ENCODE assay signal across 27 mouse cellular contexts in the genomic region with DNA sequence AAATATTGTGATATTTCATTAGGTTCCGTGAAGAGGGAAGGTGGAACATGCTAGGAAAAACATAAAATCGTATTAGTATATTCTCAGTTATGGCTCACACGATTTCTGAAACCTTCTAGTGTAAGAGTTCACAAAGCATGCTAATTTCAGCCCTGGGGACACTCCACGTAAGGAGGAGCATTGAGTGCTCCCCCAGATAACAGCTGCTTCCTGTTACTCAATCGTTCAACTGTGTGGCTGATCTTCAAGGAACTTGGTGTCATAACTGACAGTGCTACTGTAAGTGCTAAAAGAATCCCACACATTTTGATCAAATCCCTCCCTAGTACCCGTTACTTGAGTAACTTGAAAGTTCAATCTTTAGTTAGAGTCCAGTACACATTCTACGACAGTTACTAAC. TPM values are rescaled to one million over a fixed set of nuclear protein-coding genes. Genes with fewer than 3 reads are reported as not detected.
DNase-seq lines count a peak whose midpoint lies in the region; ATAC-seq and TF ChIP-seq lines count a peak whose summit lies in the region.
"Had no signal": no experiment of that assay in that cellular context is flagged by ENCODE, and none has a peak within 500 bp of the region (broad histone marks: within the 10 kb centered on the region; RNA-seq: fewer than 3 reads in every experiment).

No protein-coding gene starts in this region.

- peak; percentile 43 for DNase-seq in thymus, postnatal 0 days (ENCODE audit: low spot score)
- DNase-seq in thymus, postnatal 10 days (ENCODE audit: low spot score in 2 of 2), result no peak
- peak; percentile 85 for DNase-seq in MEL (ENCODE audit: low read depth, low spot score)
- no peak for DNase-seq in embryo, embryonic 10.5 days (ENCODE audit: low spot score)
- DNase-seq in hindbrain, embryonic 10.5 days (ENCODE audit: low spot score), result no peak
- DNase-seq: adrenal gland, adult 2 months; adrenal gland, postnatal 25 days; B cell, adult 2 months; cerebellum, adult 8-10 months; cerebellum, postnatal 14 days; gastrocnemius, postnatal 36 days; heart, adult 2 months; heart, postnatal 14 days had no signal

- H3K36me3 ChIP-seq in MEL (ENCODE audit: control insufficient read depth in 1 of 2, insufficient read depth in 2 of 2, low read length in 2 of 2), result peaks cover 19 to 25% of the 10 kb centered on the region in 2 experiments
- H3K36me3 ChIP-seq in intestine, embryonic 16.5 days (ENCODE audit: control insufficient read depth, insufficient read depth, low read length), result peaks cover 15% of the 10 kb centered on the region; the same call in 1 of the 2 replicates
- peaks cover 71% of the 10 kb centered on the region for H3K36me3 ChIP-seq in hindbrain, embryonic 10.5 days

- H3K27ac ChIP-seq in MEL (ENCODE audit: control insufficient read depth, low read depth, low read length), result peak overlapping the region; percentile 60
- no peak overlapping the region for H3K27ac ChIP-seq in intestine, embryonic 16.5 days (ENCODE audit: low read length)
- no peak overlapping the region for H3K27ac ChIP-seq in hindbrain, embryonic 10.5 days
- H3K27ac ChIP-seq: embryonic facial prominence, embryonic 15.5 days; forebrain, embryonic 15.5 days; heart, adult 2 months; heart, embryonic 15.5 days; hindbrain, embryonic 15.5 days had no signal

- peak; percentile 79 to 81 for TF ChIP-seq EP300 in MEL (IDR thresholded peaks at IDR 0.05; ENCODE audit: low read depth in 1 of 2, low read length in 2 of 2)

- no peak overlapping the region for H3K9ac ChIP-seq in MEL (ENCODE audit: control insufficient read depth, low read depth, low read length, poor library complexity, severe bottlenecking)
- no peak overlapping the region for H3K9ac ChIP-seq in intestine, embryonic 16.5 days (ENCODE audit: low read depth, low read length)
- H3K9ac ChIP-seq: embryonic facial prominence, embryonic 15.5 days; forebrain, embryonic 15.5 days; heart, embryonic 15.5 days; hindbrain, embryonic 15.5 days had no signal

- peaks cover 10 to 18% of the 10 kb centered on the region in 2 experiments for H3K4me1 ChIP-seq in MEL (ENCODE audit: control insufficient read depth in 1 of 2, insufficient read depth in 2 of 2, low read length in 2 of 2)
- H3K4me1 ChIP-seq in intestine, embryonic 16.5 days (ENCODE audit: control insufficient read depth, insufficient read depth, low read length), result no peaks in the 10 kb centered on the region
- no peaks in the 10 kb centered on the region for H3K4me1 ChIP-seq in hindbrain, embryonic 10.5 days (replicated peaks)
- H3K4me1 ChIP-seq: embryonic facial prominence, embryonic 15.5 days; forebrain, embryonic 15.5 days; heart, embryonic 15.5 days; hindbrain, embryonic 15.5 days had no signal

- H3K9me3 ChIP-seq in MEL (replicated peaks; ENCODE audit: insufficient read depth, low read length), result no peaks in the 10 kb centered on the region
- H3K9me3 ChIP-seq in intestine, embryonic 16.5 days (ENCODE audit: control insufficient read depth, low read length), result no peaks in the 10 kb centered on the region
- no peaks in the 10 kb centered on the region for H3K9me3 ChIP-seq in hindbrain, embryonic 10.5 days
- H3K9me3 ChIP-seq: embryonic facial prominence, embryonic 15.5 days; forebrain, embryonic 15.5 days; heart, embryonic 15.5 days; hindbrain, embryonic 15.5 days had no signal

- no peak for TF ChIP-seq CTCF in MEL (IDR thresholded peaks at IDR 0.05 in 2 of 3, conservative IDR thresholded peaks at IDR 0.05 in 1 of 3; ENCODE audit: control insufficient read depth in 1 of 3, insufficient read depth in 1 of 3, low read depth in 2 of 3, low read length in 3 of 3, poor library complexity in 1 of 3, severe bottlenecking in 1 of 3)

- no peak overlapping the region for H3K4me2 ChIP-seq in intestine, embryonic 16.5 days (ENCODE audit: low read depth, low read length)
- H3K4me2 ChIP-seq: embryonic facial prominence, embryonic 15.5 days; forebrain, embryonic 15.5 days; heart, embryonic 11.5 days; heart, embryonic 15.5 days; hindbrain, embryonic 15.5 days had no signal

- no peaks in the 10 kb centered on the region for H3K79me2 ChIP-seq in MEL (ENCODE audit: control insufficient read depth, insufficient read depth, low read length, poor library complexity)

- H3K4me3 ChIP-seq in MEL (ENCODE audit: control insufficient read depth in 1 of 2, insufficient read depth in 1 of 2, low read depth in 2 of 2, low read length in 2 of 2), result no peak overlapping the region
- no peak overlapping the region for H3K4me3 ChIP-seq in intestine, embryonic 16.5 days (ENCODE audit: low read length)
- no peak overlapping the region for H3K4me3 ChIP-seq in hindbrain, embryonic 10.5 days
- H3K4me3 ChIP-seq: embryonic facial prominence, embryonic 15.5 days; erythroblast, embryonic 14.5 days; forebrain, embryonic 15.5 days; heart, adult 2 months; heart, embryonic 15.5 days; hindbrain, embryonic 15.5 days had no signal

- 83% methylated on average over 7 of the region's 7 CpGs for WGBS in intestine, embryonic 16.5 days
- 91% methylated on average over 7 of the region's 7 CpGs for WGBS in hindbrain, embryonic 10.5 days

- no peak for TF ChIP-seq POLR2A in MEL (IDR thresholded peaks at IDR 0.05; ENCODE audit: control insufficient read depth in 1 of 2, insufficient read depth in 1 of 2, low read depth in 1 of 2, low read length in 2 of 2, poor library complexity in 1 of 2)

- no peaks in the 10 kb centered on the region for H3K27me3 ChIP-seq in MEL (ENCODE audit: control insufficient read depth in 1 of 2, insufficient read depth in 2 of 2, low read length in 2 of 2)
- H3K27me3 ChIP-seq in intestine, embryonic 16.5 days (replicated peaks; ENCODE audit: control insufficient read depth, insufficient read depth, low read length), result no peaks in the 10 kb centered on the region
- H3K27me3 ChIP-seq in hindbrain, embryonic 10.5 days (ENCODE audit: insufficient read depth, poor library complexity, severe bottlenecking), result no peaks in the 10 kb centered on the region
- H3K27me3 ChIP-seq: embryonic facial prominence, embryonic 15.5 days; forebrain, embryonic 15.5 days; heart, embryonic 15.5 days; hindbrain, embryonic 15.5 days had no signal

- ATAC-seq in common myeloid progenitor, adult 5-6 weeks (replicated peaks; ENCODE audit: low read depth, poor library complexity, severe bottlenecking), result peak; percentile 91
- ATAC-seq in megakaryocyte-erythroid progenitor cell, adult 5-6 weeks (replicated peaks; ENCODE audit: low FRiP score, low TSS enrichment, poor library complexity, severe bottlenecking), result 0 out of 2 replicates have a peak, but pooled peaks have one; percentile 38
- ATAC-seq in intestine, embryonic 16.5 days, result no peak
- ATAC-seq: CD4-positive, CD25-positive, alpha-beta regulatory T cell, adult 4 months; forebrain, embryonic 15.5 days had no signal

- no peak for TF ChIP-seq RAD21 in MEL (IDR thresholded peaks at IDR 0.05; ENCODE audit: low read depth, low read length)

TF ChIP-seq in MEL, 35 proteins besides CTCF, POLR2A, EP300 and RAD21 (continues in another document):
- peak; percentile 69 for TF ChIP-seq MYB (IDR thresholded peaks at IDR 0.05; ENCODE audit: low read depth, low read length)
- peak; percentile 70; the same call in 1 of the 2 replicates for TF ChIP-seq GATA1 (IDR thresholded peaks at IDR 0.05; ENCODE audit: low read depth, low read length)
- 0 out of 2 replicates have a peak, but pooled peaks have one; percentile 54 for TF ChIP-seq MYC (IDR thresholded peaks at IDR 0.05; ENCODE audit: low read depth, low read length)
- TF ChIP-seq TCF12 (IDR thresholded peaks at IDR 0.05; ENCODE audit: low read depth, low read length), result peak; percentile 31; the same call in 1 of the 2 replicates
- no peak for TF ChIP-seq TBP (IDR thresholded peaks at IDR 0.05; ENCODE audit: low read depth, low read length)
- no peak for TF ChIP-seq POLR2AphosphoS5 (IDR thresholded peaks at IDR 0.05; ENCODE audit: borderline replicate concordance, low read depth, low read length)
- 0 out of 2 replicates have a peak, but pooled peaks have one; percentile 43 for TF ChIP-seq RCOR1 (IDR thresholded peaks at IDR 0.05; ENCODE audit: low read depth, low read length)

RNA-seq across cellular contexts. Expression of a gene that starts 21.0 kb away (rescaled TPM):
- 104 and 113 TPM in 2 replicates for polyA plus RNA-seq in thymus, postnatal 0 days (2015; fragmentation: Nextera tagmentation; extraction: Ambion mirVana)
- total RNA-seq in MEL (2012; rRNA removed), result 47.1 and 50.6 TPM in 2 replicates
- 100 to 1,000 TPM in 1 of 2 experiments, 10 to 100 TPM in 1; 51.4 to 293 TPM for polyA plus RNA-seq in MEL (2012; ENCODE audit: insufficient read depth in 1 of 2, insufficient read length in 2 of 2, low read depth in 1 of 2, low replicate concordance in 2 of 2, missing spikeins in 1 of 2)
- 79.0 and 80.1 TPM in 2 replicates for total RNA-seq in common myeloid progenitor, adult 5-6 weeks (2017)
- total RNA-seq in megakaryocyte-erythroid progenitor cell, adult 5-6 weeks (2014; fragmentation: Nextera tagmentation), result 22.3 and 35.0 TPM in 2 replicates
- total RNA-seq in megakaryocyte-erythroid progenitor cell, adult 5-6 weeks (2017), result 73.2 and 90.1 TPM in 2 replicates
- 77.9 and 83.9 TPM in 2 replicates for polyA plus RNA-seq in intestine, embryonic 16.5 days (2015; fragmentation: Nextera tagmentation; extraction: Ambion mirVana)
- 97.1 and 98.4 TPM in 2 replicates for polyA plus RNA-seq in hindbrain, embryonic 10.5 days (2016; fragmentation: Nextera tagmentation; extraction: Ambion mirVana)

RNA-seq across cellular contexts. Expression of a gene that starts 21.6 kb away (rescaled TPM):
- 21.6 and 22.8 TPM in 2 replicates for polyA plus RNA-seq in thymus, postnatal 0 days (2015; fragmentation: Nextera tagmentation; extraction: Ambion mirVana)
- total RNA-seq in MEL (2012; rRNA removed), result 4.0 and 4.4 TPM in 2 replicates
- polyA plus RNA-seq in MEL (2012; ENCODE audit: insufficient read depth in 1 of 2, insufficient read length in 2 of 2, low read depth in 1 of 2, low replicate concordance in 2 of 2, missing spikeins in 1 of 2), result 1 to 10 TPM in 1 of 2 experiments, not detected in 1; 8.9 TPM
- 30.9 and 31.8 TPM in 2 replicates for total RNA-seq in common myeloid progenitor, adult 5-6 weeks (2017)
- total RNA-seq in megakaryocyte-erythroid progenitor cell, adult 5-6 weeks (2014; fragmentation: Nextera tagmentation), result 9.0 and 14.5 TPM in 2 replicates
- total RNA-seq in megakaryocyte-erythroid progenitor cell, adult 5-6 weeks (2017), result 16.0 and 17.7 TPM in 2 replicates
- 28.6 and 33.3 TPM in 2 replicates for polyA plus RNA-seq in intestine, embryonic 16.5 days (2015; fragmentation: Nextera tagmentation; extraction: Ambion mirVana)
- polyA plus RNA-seq in hindbrain, embryonic 10.5 days (2016; fragmentation: Nextera tagmentation; extraction: Ambion mirVana), result 8.9 and 9.4 TPM in 2 replicates

RNA-seq across cellular contexts. Expression of a gene that starts 55.3 kb away (rescaled TPM):
- polyA plus RNA-seq in thymus, postnatal 0 days (2015; fragmentation: Nextera tagmentation; extraction: Ambion mirVana), result 2.8 and 3.9 TPM in 2 replicates
- not detected in 2 replicates for total RNA-seq in MEL (2012; rRNA removed)
- polyA plus RNA-seq in MEL (2012; ENCODE audit: insufficient read depth in 1 of 2, insufficient read length in 2 of 2, low read depth in 1 of 2, low replicate concordance in 2 of 2, missing spikeins in 1 of 2), result under 1 TPM in 1 of 2 experiments, not detected in 1; 0.19 TPM
- not detected in 2 replicates for total RNA-seq in common myeloid progenitor, adult 5-6 weeks (2017)
- total RNA-seq in megakaryocyte-erythroid progenitor cell, adult 5-6 weeks (2014; fragmentation: Nextera tagmentation), result not detected in 2 replicates
- not detected in 2 replicates for total RNA-seq in megakaryocyte-erythroid progenitor cell, adult 5-6 weeks (2017)
- not detected in 2 replicates for polyA plus RNA-seq in intestine, embryonic 16.5 days (2015; fragmentation: Nextera tagmentation; extraction: Ambion mirVana)
- not detected in 2 replicates for polyA plus RNA-seq in hindbrain, embryonic 10.5 days (2016; fragmentation: Nextera tagmentation; extraction: Ambion mirVana)
- total RNA-seq: adrenal gland, adult 2 months; gastrocnemius, adult 8-10 months; gastrocnemius, postnatal 36 days; heart, adult 2 months; heart, postnatal 14 days had no signal
- polyA plus RNA-seq: adrenal gland, adult 2 months; CD4-positive, CD25-positive, alpha-beta regulatory T cell, adult 4 months; embryonic facial prominence, embryonic 11.5 days; embryonic facial prominence, embryonic 15.5 days; forebrain, embryonic 11.5 days; heart, adult 2 months; heart, embryonic 11.5 days; heart, embryonic 15.5 days; hindbrain, embryonic 11.5 days; hindbrain, embryonic 15.5 days had no signal

Comparison
In these comparisons a context has a peak if more than half of its experiments do, and no peak if none do; other contexts are left out.
1. DNase-seq: peak in thymus, postnatal 0 days (single experiment) and MEL (single experiment); none in thymus, postnatal 10 days (0 of 2), embryo, embryonic 10.5 days (single experiment) and hindbrain, embryonic 10.5 days (single experiment).